Mouse (Mus musculus): ENCODE measurements around the gene Zfp697. TPM values are rescaled to one million over a fixed set of nuclear protein-coding genes. Genes with fewer than 3 reads are reported as not detected.
A peak's percentile ranks its signal among the peaks of the same experiment; 100 is the strongest.

Gene Zfp697
- 9.2 and 10.6 TPM in 2 replicates for polyA plus RNA-seq (2015; fragmentation: Nextera tagmentation; extraction: Ambion mirVana)

DNA sequence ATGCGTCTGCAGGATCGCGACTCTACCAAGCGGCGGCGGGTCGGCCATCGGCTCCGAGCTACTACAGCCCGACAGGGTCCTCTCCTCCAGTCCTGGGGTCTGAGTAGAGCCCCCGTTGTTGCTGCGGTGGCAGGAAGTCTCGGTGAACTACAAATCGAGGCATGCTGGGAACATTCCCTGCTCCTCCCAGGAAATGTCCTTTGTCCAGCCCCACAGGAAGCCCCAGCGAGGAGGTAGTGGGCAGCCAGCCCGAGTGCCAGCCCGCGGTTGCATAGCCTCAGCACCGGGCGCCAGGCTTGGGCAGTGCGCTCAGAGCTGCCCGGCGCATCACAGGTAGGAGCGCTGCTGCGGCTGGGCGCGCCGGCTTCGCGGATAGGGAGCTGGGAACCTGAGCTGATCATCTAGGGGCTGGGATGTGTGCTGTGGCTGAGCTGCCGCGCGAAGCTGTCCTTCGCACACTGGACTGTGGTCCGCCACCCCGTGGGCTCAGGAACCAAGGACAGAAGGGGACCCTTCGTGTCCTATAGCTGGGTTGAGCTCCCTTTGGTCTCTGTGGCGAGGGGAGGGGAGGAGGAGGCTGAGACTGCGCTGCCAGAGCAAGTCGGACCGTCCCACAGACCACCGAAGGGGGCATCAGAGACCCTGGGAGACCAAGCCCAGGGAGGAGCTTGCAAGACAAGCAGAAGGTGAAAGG, at the start of gene Zfp697:
Gene Zfp697, plus strand, starts transcription at position 216 of the 694 bp plus-strand sequence.
- ATAC-seq (peak; percentile 93), DNase-seq (ENCODE audit: low spot score) (peak; percentile 81)
- H3K4me2 ChIP-seq (replicated peaks; ENCODE audit: low read depth, low read length): peak within 1 kb of the TSS; percentile 83
- peak within 1 kb of the TSS; percentile 68 for H3K9ac ChIP-seq (replicated peaks; ENCODE audit: low read depth)
- H3K36me3 ChIP-seq (ENCODE audit: insufficient read depth, low read length): no peaks in the 10 kb centered on the region
- H3K4me3 ChIP-seq (ENCODE audit: low read depth, low read length): peak within 1 kb of the TSS; percentile 50
- TF ChIP-seq EP300 (IDR thresholded peaks at IDR 0.05) (no peak), CTCF (IDR thresholded peaks at IDR 0.05) (peak; percentile 35)
- H3K4me1 ChIP-seq (ENCODE audit: insufficient read depth, low read depth, low read length): peaks cover 10% of the 10 kb centered on the region; the same call in 1 of the 2 replicates
- WGBS: under 1% methylated on average over 42 of the region's 42 CpGs
- no peaks in the 10 kb centered on the region for H3K27me3 ChIP-seq (replicated peaks; ENCODE audit: insufficient read depth, low read length)
- H3K9me3 ChIP-seq (ENCODE audit: low read length): no peaks in the 10 kb centered on the region
- H3K27ac ChIP-seq (ENCODE audit: low read length): no peak within 1 kb of the TSS

DNA sequence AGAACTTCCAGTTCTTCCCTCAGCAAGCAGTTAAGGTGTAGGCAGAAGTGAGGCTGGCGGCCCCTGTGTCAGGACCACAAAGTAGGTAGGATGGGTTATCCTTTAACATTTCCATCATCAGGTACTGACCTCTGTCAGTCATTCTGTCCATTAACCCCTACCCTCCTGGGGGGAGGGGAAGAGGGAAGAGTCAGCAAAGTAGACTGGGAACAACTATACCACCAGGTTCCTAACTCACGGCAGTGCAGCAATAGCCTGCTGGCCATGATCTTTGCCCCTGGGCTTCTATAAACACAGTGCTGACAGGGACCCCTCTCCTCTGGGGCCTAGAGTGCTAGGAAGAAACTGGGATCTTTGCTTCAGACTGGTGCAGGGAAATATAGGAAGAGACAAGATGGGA, 48.3 kb upstream of the Zfp697 start:
- ATAC-seq (no peak), DNase-seq (ENCODE audit: low spot score) (no peak)
- Histone ChIP-seq H3K4me2 (replicated peaks; ENCODE audit: low read depth, low read length) (no peak overlapping the region), H3K9ac (replicated peaks; ENCODE audit: low read depth) (no peak overlapping the region), H3K9me3 (ENCODE audit: low read length) (no peaks in the 10 kb centered on the region), H3K4me3 (ENCODE audit: low read depth, low read length) (no peak overlapping the region), H3K27me3 (replicated peaks; ENCODE audit: insufficient read depth, low read length) (no peaks in the 10 kb centered on the region), H3K4me1 (ENCODE audit: insufficient read depth, low read depth, low read length) (peaks cover 6% of the 10 kb centered on the region; the same call in 1 of the 2 replicates), H3K36me3 (ENCODE audit: insufficient read depth, low read length) (no peaks in the 10 kb centered on the region), H3K27ac (ENCODE audit: low read length) (no peak overlapping the region)
- TF ChIP-seq CTCF (IDR thresholded peaks at IDR 0.05) (no peak), EP300 (IDR thresholded peaks at IDR 0.05) (no peak)
- WGBS: 85% methylated on average over 2 of the region's 2 CpGs

DNA sequence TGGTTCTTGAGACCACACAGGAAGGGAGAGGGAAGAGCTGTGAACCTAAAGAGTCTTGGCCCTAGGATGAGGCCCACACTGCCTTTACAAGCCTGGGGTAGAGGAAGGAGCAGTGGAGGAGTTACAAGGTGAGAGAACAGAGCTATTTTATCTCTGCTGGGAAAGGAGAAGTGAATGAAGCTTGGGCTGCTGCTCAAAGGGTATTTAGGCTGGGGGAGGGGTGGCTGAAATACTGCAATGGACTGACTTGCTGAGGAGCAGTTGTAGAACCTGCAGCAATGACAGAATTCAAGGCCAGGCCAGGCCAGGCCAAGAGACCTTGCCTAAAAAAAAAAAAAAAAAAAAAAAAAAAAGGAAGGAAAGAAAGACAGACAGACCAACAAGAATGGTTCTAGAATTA, 46.9 kb upstream of the Zfp697 start:
- Histone ChIP-seq H3K4me3 (ENCODE audit: low read depth, low read length) (no peak overlapping the region), H3K9me3 (ENCODE audit: low read length) (no peaks in the 10 kb centered on the region), H3K36me3 (ENCODE audit: insufficient read depth, low read length) (no peaks in the 10 kb centered on the region), H3K9ac (replicated peaks; ENCODE audit: low read depth) (no peak overlapping the region), H3K27me3 (replicated peaks; ENCODE audit: insufficient read depth, low read length) (no peaks in the 10 kb centered on the region), H3K27ac (ENCODE audit: low read length) (no peak overlapping the region), H3K4me1 (ENCODE audit: insufficient read depth, low read depth, low read length) (peaks cover 8% of the 10 kb centered on the region; the same call in 1 of the 2 replicates), H3K4me2 (replicated peaks; ENCODE audit: low read depth, low read length) (no peak overlapping the region)
- no peak for TF ChIP-seq EP300 (IDR thresholded peaks at IDR 0.05)
- TF ChIP-seq CTCF (IDR thresholded peaks at IDR 0.05): no peak
- no peak for DNase-seq (ENCODE audit: low spot score)
- no peak for ATAC-seq

DNA sequence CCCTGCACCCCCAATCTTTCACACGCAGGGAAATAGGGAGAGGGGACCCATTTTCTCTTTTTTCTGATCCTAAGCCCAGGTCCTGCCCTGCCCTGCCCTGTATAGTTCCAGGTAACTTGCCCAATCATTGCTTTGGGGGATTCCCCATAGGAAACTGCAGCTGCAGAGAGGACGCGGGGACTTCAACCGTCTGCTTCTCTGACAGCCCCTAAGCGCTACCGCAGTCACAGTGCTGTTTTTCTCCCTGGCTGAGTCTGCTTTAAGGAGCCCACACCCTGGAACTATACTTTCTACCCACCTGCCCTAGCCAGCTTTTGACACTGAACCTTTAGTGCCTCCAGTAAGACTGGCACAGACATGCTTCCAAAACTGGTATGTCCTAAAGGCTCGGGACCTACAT, 46.4 kb upstream of the Zfp697 start:
- Histone ChIP-seq H3K27me3 (replicated peaks; ENCODE audit: insufficient read depth, low read length) (no peaks in the 10 kb centered on the region), H3K9ac (replicated peaks; ENCODE audit: low read depth) (no peak overlapping the region), H3K27ac (ENCODE audit: low read length) (no peak overlapping the region), H3K36me3 (ENCODE audit: insufficient read depth, low read length) (no peaks in the 10 kb centered on the region), H3K9me3 (ENCODE audit: low read length) (no peaks in the 10 kb centered on the region), H3K4me3 (ENCODE audit: low read depth, low read length) (no peak overlapping the region), H3K4me1 (ENCODE audit: insufficient read depth, low read depth, low read length) (peaks cover 8% of the 10 kb centered on the region; the same call in 1 of the 2 replicates), H3K4me2 (replicated peaks; ENCODE audit: low read depth, low read length) (no peak overlapping the region)
- DNase-seq (ENCODE audit: low spot score) (no peak), ATAC-seq (no peak)
- TF ChIP-seq CTCF (IDR thresholded peaks at IDR 0.05): no peak
- no peak for TF ChIP-seq EP300 (IDR thresholded peaks at IDR 0.05)
- 75% methylated on average over 7 of the region's 7 CpGs for WGBS

DNA sequence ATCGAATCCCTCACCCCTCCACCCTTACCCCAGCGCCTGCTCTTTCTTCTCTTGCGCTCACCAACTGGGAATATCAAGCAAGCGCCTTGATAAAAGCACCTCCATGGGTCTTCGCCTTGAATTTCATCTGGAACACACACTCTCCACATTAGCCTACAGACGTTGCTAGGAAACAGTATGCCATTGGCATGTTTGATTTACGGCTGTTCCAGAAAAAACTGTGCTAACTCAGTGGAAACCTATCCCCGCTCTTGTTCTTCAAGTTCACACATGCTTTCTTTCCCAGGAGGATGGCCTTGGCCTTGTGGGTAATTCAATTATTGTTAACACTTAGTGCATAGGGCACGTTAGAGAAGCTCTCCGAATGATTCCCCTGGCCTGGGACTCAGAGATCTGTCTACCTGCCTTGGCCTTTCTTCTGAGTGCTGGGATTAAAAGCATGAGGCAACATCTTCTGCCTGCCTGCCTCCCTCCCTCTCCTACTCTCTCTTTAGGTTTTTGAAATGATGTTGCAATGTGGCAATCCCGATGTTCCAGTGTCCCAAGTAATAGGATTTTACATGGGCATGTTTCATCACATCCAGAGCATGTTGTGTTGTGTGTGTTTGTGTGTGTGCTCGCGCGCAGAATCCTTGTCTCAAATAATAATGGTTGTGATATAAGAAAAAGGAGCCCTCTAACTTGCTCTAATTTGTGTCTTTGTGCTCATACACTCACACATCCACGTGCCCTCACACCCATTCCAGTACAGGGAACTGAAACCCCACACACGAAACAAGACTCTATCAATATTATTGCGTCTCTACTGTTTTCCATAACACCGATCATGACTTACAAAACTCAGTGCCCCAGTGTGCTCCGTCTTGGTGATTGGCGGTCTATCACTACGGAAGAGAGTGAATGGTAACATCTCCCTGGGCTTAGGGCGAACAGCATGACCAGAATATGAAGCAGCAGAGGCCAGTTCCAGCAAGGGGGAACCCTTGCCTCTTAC, 45.3 kb upstream of the Zfp697 start:
- DNase-seq (ENCODE audit: low spot score) (peak; percentile 32), ATAC-seq (no peak)
- Histone ChIP-seq H3K9ac (replicated peaks; ENCODE audit: low read depth) (no peak overlapping the region), H3K4me2 (replicated peaks; ENCODE audit: low read depth, low read length) (no peak overlapping the region), H3K4me3 (ENCODE audit: low read depth, low read length) (no peak overlapping the region), H3K4me1 (ENCODE audit: insufficient read depth, low read depth, low read length) (peaks cover 8% of the 10 kb centered on the region; the same call in 1 of the 2 replicates), H3K36me3 (ENCODE audit: insufficient read depth, low read length) (no peaks in the 10 kb centered on the region), H3K27ac (ENCODE audit: low read length) (no peak overlapping the region), H3K9me3 (ENCODE audit: low read length) (no peaks in the 10 kb centered on the region), H3K27me3 (replicated peaks; ENCODE audit: insufficient read depth, low read length) (no peaks in the 10 kb centered on the region)
- 76% methylated on average over 22 of the region's 22 CpGs for WGBS
- no peak for TF ChIP-seq EP300 (IDR thresholded peaks at IDR 0.05)

DNA sequence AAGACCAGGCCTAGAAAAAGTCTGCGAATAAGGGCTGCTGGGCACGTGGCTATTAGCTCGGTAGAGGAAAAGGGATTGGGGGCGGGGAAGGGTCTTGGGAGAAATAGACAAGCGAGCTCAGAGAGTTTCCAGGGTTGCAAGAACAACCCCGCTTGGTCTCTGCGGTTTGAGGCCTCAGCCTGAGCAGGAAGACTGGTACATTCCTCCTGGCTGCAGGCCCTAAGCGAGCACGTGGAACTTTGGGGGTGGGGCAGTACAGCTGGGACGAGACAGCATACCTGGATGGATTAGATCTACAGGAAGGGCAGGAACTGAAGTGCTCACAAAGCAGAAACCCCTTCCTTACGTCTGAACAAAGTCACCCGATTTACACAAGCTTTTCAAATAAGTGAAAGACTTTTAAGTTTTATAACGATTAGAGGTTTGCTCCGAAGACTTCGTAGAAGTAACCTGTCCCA, 43.6 kb upstream of the Zfp697 start:
- Histone ChIP-seq H3K9ac (replicated peaks; ENCODE audit: low read depth) (no peak overlapping the region), H3K36me3 (ENCODE audit: insufficient read depth, low read length) (no peaks in the 10 kb centered on the region), H3K4me2 (replicated peaks; ENCODE audit: low read depth, low read length) (peak overlapping the region; percentile 96), H3K9me3 (ENCODE audit: low read length) (no peaks in the 10 kb centered on the region), H3K4me3 (ENCODE audit: low read depth, low read length) (peak overlapping the region; percentile 44), H3K27me3 (replicated peaks; ENCODE audit: insufficient read depth, low read length) (no peaks in the 10 kb centered on the region), H3K27ac (ENCODE audit: low read length) (no peak overlapping the region), H3K4me1 (ENCODE audit: insufficient read depth, low read depth, low read length) (peaks cover 8% of the 10 kb centered on the region; the same call in 1 of the 2 replicates)
- ATAC-seq: peak; percentile 61; the same call in 1 of the 2 replicates
- DNase-seq (ENCODE audit: low spot score): peak; percentile 35
- 6% methylated on average over 15 of the region's 15 CpGs for WGBS
- TF ChIP-seq CTCF (IDR thresholded peaks at IDR 0.05) (no peak), EP300 (IDR thresholded peaks at IDR 0.05) (no peak)
